Mouse (Mus musculus) liver, adult 2 months (tissue): ENCODE measurements around the gene Zfp652. TPM values are rescaled to one million over a fixed set of nuclear protein-coding genes. Genes with fewer than 3 reads are reported as not detected.

Source experiments
- DNase-seq: peaks from one replicate; pipeline ENCODE4 v3.0.0-alpha.2; 2011; ENCODE audit warnings: low read depth, low spot score; ENCODE audit errors: extremely low read depth
- H3K27ac ChIP-seq: fragments of 200-500 bp; replicated peaks from 2 replicates; pipeline ENCODE4 v1.5.1; 2012; ENCODE audit warnings: low read depth, mild to moderate bottlenecking, control low read depth, inconsistent platforms, low read length; ENCODE audit not compliant: insufficient read depth
- H3K27me3 ChIP-seq: fragments of 200-500 bp; 2 replicates; pipeline ENCODE4 v1.6.1; 2012; ENCODE audit warnings: mild to moderate bottlenecking, moderate library complexity, low read length, inconsistent platforms; ENCODE audit not compliant: control insufficient read depth, insufficient read depth
- H3K36me3 ChIP-seq: fragments of 200-500 bp; 2 replicates; pipeline ENCODE4 v1.6.1; 2012; ENCODE audit warnings: low read length, inconsistent platforms; ENCODE audit not compliant: control insufficient read depth, insufficient read depth
- H3K4me1 ChIP-seq: fragments of 200-500 bp; 2 replicates; pipeline ENCODE4 v1.6.1; 2011; ENCODE audit warnings: low read length; ENCODE audit not compliant: control insufficient read depth, insufficient read depth
- H3K4me3 ChIP-seq: fragments of 200-500 bp; 2 replicates; pipeline ENCODE4 v1.5.1; 2011; ENCODE audit warnings: low read depth, mild to moderate bottlenecking, control low read depth, low read length, moderate library complexity; ENCODE audit not compliant: insufficient read depth
- H3K79me2 ChIP-seq: fragments of 200-500 bp; 2 replicates; pipeline ENCODE4 v1.6.1; 2012; ENCODE audit warnings: inconsistent platforms, mild to moderate bottlenecking, low read length, moderate library complexity; ENCODE audit not compliant: control insufficient read depth, insufficient read depth
- H3K9ac ChIP-seq: fragments of 200-500 bp; 2 replicates; pipeline ENCODE4 v1.6.1; 2012; ENCODE audit warnings: low read depth, mild to moderate bottlenecking, control low read depth, inconsistent platforms, low read length
- CTCF ChIP-seq: fragments of 200-500 bp; IDR thresholded peaks from 2 replicates; pipeline ENCODE4 v1.5.1; 2011; ENCODE audit warnings: low read depth, low read length, control low read depth
- POLR2A ChIP-seq: fragments of 200-500 bp; IDR thresholded peaks from 2 replicates; pipeline ENCODE4 v1.6.1; 2011; ENCODE audit warnings: low read length, control low read depth; ENCODE audit not compliant: insufficient read depth; ENCODE audit errors: extremely low read depth
- WGBS: fragments of 180-500 bp; shearing (Covaris S2); methylation state at CpG from one replicate; pipeline ENCODE4 v1.1.7; 2018; 5-methylcytosine and 5-hydroxymethylcytosine counted together
- polyA plus RNA-seq: library from polyadenylated mRNA; depleted of rRNA; stranded (reverse); fragments of >200 nt; gene quantifications from 2 replicates; pipeline ENCODE4 v1.2.3, GENCODE M21; 2012
- total RNA-seq: library from RNA; depleted of rRNA; stranded (reverse); fragments of >200 nt; gene quantifications from 2 replicates; pipeline ENCODE4 v1.2.3, GENCODE M21; 2014

Gene Zfp652
- total and polyA plus RNA-seq, 2 experiments: 9.1 to 11.1 TPM

DNA sequence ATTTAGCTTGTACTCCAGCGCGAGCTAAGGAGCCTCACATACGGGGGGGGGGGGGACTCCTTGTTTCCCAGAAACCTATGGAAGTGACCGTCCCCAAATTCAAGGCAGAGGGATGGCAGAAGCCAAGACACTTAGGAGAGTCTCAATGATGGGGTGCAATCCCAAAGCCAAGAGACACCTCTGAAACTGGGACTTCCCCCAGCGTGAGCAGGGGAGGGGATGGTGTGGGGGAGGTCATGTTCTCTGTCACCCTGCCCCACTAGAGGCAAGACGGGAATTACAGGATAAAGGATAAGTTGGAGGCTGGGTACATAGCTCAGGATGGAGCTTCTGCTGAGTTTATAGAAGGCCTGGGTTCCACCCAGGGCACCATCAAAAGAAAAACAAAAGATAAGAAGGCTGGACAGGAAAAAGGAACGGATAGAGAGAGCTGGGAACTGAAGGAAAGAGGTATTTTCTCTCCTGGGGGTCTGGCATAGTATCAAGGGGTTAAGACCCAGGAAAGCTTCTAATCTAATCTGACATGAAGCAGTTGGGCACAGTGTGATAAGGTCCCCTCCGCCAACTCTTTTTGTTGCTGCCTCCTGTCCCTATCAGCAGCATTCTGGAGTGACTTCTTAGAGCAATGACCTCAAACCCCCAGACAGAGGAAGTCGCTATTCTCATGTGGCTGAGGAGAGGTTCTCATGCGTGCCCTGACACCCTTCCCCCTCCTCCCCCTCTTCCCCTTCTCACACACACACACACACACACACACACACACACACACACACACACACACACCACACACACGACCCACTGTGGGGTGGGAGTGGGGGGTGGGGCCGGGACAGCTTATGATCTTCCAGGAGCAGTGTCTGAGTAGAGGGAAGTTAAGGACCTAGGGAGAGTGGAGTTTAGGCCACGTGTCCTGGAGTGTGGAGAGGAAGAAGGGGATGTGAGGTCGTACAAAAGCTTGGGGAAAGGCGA, 122.6 kb downstream of the Zfp652 start:
- peak overlapping the region; percentile 75 for H3K27ac ChIP-seq
- H3K79me2 ChIP-seq: no peaks in the 10 kb centered on the region
- DNase-seq: peak; percentile 50
- H3K27me3 ChIP-seq: peaks cover 5% of the 10 kb centered on the region; the same call in 1 of the 2 replicates
- no peak for TF ChIP-seq POLR2A
- no peak for TF ChIP-seq CTCF
- H3K4me1 ChIP-seq: peaks cover 4% of the 10 kb centered on the region; the same call in 1 of the 2 replicates
- H3K36me3 ChIP-seq: no peaks in the 10 kb centered on the region
- WGBS: 32% methylated on average over 15 of the region's 15 CpGs
- H3K9ac ChIP-seq: no peak overlapping the region; the same call in 1 of the 2 replicates
- H3K4me3 ChIP-seq: no peak overlapping the region

DNA sequence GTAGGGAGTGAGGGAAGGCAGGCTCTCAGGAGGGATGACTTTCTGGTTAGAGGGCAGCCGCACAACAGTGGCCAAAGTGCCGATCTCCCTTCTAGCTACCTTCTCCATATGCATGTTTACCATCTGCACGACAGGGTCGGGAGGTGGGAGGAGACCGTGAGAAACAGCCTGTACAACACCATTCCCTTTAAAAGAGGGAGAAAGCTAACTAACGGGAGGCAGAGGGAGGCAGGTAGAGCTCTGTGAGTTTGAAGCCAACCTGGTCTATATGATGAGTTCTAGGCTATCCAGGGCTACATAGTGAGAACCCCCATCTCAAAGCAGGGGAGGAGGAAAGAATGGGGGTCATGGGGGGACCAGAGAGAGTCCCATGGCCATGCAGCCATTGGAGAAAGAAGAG, 123.4 kb downstream of the Zfp652 start:
- Histone ChIP-seq H3K4me3 (no peak overlapping the region), H3K27me3 (no peaks in the 10 kb centered on the region), H3K79me2 (no peaks in the 10 kb centered on the region), H3K4me1 (peaks cover 4% of the 10 kb centered on the region; the same call in 1 of the 2 replicates), H3K27ac (peak overlapping the region; percentile 75), H3K36me3 (no peaks in the 10 kb centered on the region), H3K9ac (peak overlapping the region; percentile 17; the same call in 1 of the 2 replicates)
- no peak for DNase-seq
- TF ChIP-seq CTCF: no peak
- TF ChIP-seq POLR2A: no peak
- 32% methylated on average over 6 of the region's 6 CpGs for WGBS

DNA sequence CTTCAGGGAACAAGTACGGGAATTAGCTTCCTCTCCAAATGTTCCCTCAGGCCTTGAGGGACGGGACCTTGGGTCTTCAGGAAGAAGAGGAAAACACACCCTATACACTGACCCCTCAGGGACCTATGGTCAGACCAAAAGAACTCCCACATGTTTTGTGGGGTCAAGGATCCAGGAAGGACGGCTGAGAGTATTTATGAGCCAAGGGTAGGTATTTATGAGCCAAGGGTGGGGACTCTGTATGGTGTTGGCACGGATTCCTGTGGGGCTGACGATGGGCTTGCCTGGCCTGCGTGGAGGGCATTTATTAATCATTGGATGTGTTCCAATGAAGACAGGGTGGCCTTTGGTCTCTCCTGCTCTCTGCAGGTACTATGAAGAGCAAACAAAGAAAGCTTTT, 124.0 kb downstream of the Zfp652 start:
- H3K79me2 ChIP-seq: no peaks in the 10 kb centered on the region
- H3K27me3 ChIP-seq: no peaks in the 10 kb centered on the region
- H3K4me1 ChIP-seq: peaks cover 4% of the 10 kb centered on the region; the same call in 1 of the 2 replicates
- 28% methylated on average over 6 of the region's 6 CpGs for WGBS
- no peak overlapping the region for H3K9ac ChIP-seq
- H3K4me3 ChIP-seq: no peak overlapping the region
- H3K36me3 ChIP-seq: no peaks in the 10 kb centered on the region
- peak overlapping the region; percentile 75 for H3K27ac ChIP-seq
- TF ChIP-seq POLR2A (no peak), CTCF (no peak)
- DNase-seq: no peak

DNA sequence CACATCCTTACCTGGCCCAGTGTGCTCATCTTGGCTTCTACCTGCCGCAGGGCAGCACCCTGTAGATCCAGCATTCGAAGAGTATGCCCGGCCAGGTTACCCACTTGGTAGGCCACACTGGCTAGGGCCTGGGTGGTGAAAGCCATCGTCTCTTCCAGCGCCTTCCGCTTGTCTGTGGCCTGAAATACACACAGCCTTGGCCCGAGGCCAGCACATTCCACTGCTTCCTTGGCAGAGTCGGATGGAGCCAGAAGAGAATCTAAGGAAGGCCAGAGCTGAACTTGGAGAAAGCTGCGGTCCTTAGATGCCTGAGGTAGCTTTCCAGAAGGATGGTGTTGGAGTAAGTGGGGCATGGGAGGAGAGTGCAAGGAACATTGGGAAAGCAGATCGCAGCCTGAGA, 124.6 kb downstream of the Zfp652 start, which contains the start of gene Gngt2:
Gngt2 (plus strand) TSS at position 158 of the 400 bp plus-strand sequence.
- Histone ChIP-seq H3K4me3 (no peak within 1 kb of the TSS; the same call in 1 of the 2 replicates), H3K27ac (peak within 1 kb of the TSS; percentile 75), H3K27me3 (no peaks in the 10 kb centered on the region), H3K36me3 (no peaks in the 10 kb centered on the region), H3K9ac (no peak within 1 kb of the TSS), H3K4me1 (peaks cover 4% of the 10 kb centered on the region; the same call in 1 of the 2 replicates), H3K79me2 (no peaks in the 10 kb centered on the region)
- TF ChIP-seq CTCF: no peak
- no peak for TF ChIP-seq POLR2A
- 46% methylated on average over 10 of the region's 10 CpGs for WGBS
- DNase-seq: peak; percentile 30

DNA sequence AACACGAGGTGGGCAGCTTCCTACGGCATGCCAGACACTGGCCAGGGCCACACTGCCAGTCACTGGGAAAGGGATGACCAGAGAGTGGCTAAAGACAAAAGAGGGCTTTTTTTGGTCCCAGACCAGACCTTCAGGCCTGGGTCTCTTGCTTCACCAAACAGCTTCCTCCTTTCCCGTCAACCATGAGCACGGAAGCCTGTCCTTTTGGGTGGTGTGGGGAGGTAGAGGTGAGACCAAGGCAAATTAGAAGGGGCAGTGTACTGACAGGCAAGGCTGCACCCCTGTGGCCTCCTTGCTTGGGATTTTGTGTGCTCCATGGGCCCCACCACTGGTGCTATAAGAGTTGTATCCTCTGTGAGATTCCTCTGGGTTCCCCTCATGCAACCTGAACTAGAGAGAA, 126.1 kb downstream of the Zfp652 start:
- 71% methylated on average over 4 of the region's 4 CpGs for WGBS
- H3K27me3 ChIP-seq: no peaks in the 10 kb centered on the region
- TF ChIP-seq CTCF: no peak
- no peak for TF ChIP-seq POLR2A
- no peak overlapping the region for H3K4me3 ChIP-seq
- H3K4me1 ChIP-seq: peaks cover 4% of the 10 kb centered on the region; the same call in 1 of the 2 replicates
- H3K27ac ChIP-seq: peak overlapping the region; percentile 38
- no peaks in the 10 kb centered on the region for H3K79me2 ChIP-seq
- DNase-seq: no peak
- H3K9ac ChIP-seq: no peak overlapping the region; the same call in 1 of the 2 replicates
- no peaks in the 10 kb centered on the region for H3K36me3 ChIP-seq
